Mouse (Mus musculus): ENCODE measurements around the gene Mrps26.
"Not testable (repeated sequence)": the region's sequence is repeated elsewhere in the genome, so short reads cannot be mapped to it uniquely, and the experiment has no call there.

The Mrps26 gene

GRCm38 (mm10) chr2:130563212-130564055 lies at the start of gene Mrps26:
Gene Mrps26, plus strand, starts transcription at chr2:130563742.
- peak; percentile 92 for DNase-seq (ENCODE audit: extremely low spot score)

GRCm38 (mm10) chr2:130513907-130514306 lies 49.6 kb upstream of the Mrps26 start:
- no peak for DNase-seq (ENCODE audit: extremely low spot score)

- DNase-seq (ENCODE audit: extremely low spot score): no peak
These were observed 47.8 kb upstream of the Mrps26 start for GRCm38 (mm10) chr2:130515791-130516190.

GRCm38 (mm10) chr2:130521927-130522326 lies 41.6 kb upstream of the Mrps26 start:
- no peak for DNase-seq (ENCODE audit: extremely low spot score)

GRCm38 (mm10) chr2:130525480-130525879 lies 38.1 kb upstream of the Mrps26 start:
- DNase-seq (ENCODE audit: extremely low spot score): not testable (repeated sequence)

GRCm38 (mm10) chr2:130528457-130528856 lies 35.1 kb upstream of the Mrps26 start:
- no peak for DNase-seq (ENCODE audit: extremely low spot score)

- DNase-seq (ENCODE audit: extremely low spot score): no peak
These were observed 34.3 kb upstream of the Mrps26 start for GRCm38 (mm10) chr2:130529290-130529689.

GRCm38 (mm10) chr2:130529925-130530324 lies 33.6 kb upstream of the Mrps26 start:
- DNase-seq (ENCODE audit: extremely low spot score): no peak

GRCm38 (mm10) chr2:130532201-130532600 lies 31.3 kb upstream of the Mrps26 start:
- DNase-seq (ENCODE audit: extremely low spot score): no peak

- no peak for DNase-seq (ENCODE audit: extremely low spot score)
These were observed 28.5 kb upstream of the Mrps26 start for GRCm38 (mm10) chr2:130535017-130535416.

GRCm38 (mm10) chr2:130536890-130537289 lies 26.7 kb upstream of the Mrps26 start:
- no peak for DNase-seq (ENCODE audit: extremely low spot score)

GRCm38 (mm10) chr2:130538876-130539546 lies 24.5 kb upstream of the Mrps26 start:
- DNase-seq (ENCODE audit: extremely low spot score): no peak

- DNase-seq (ENCODE audit: extremely low spot score): no peak
These were observed 23.3 kb upstream of the Mrps26 start for GRCm38 (mm10) chr2:130540266-130540665.

- DNase-seq (ENCODE audit: extremely low spot score): no peak
These were observed 16.6 kb upstream of the Mrps26 start for GRCm38 (mm10) chr2:130546957-130547356.

- DNase-seq (ENCODE audit: extremely low spot score): no peak
These were observed 8.7 kb upstream of the Mrps26 start for GRCm38 (mm10) chr2:130554841-130555240.

- DNase-seq (ENCODE audit: extremely low spot score): no peak
These were observed 7.2 kb upstream of the Mrps26 start for GRCm38 (mm10) chr2:130556292-130556691.

GRCm38 (mm10) chr2:130557462-130557861 lies 6.1 kb upstream of the Mrps26 start:
- no peak for DNase-seq (ENCODE audit: extremely low spot score)

GRCm38 (mm10) chr2:130558015-130558414 lies 5.5 kb upstream of the Mrps26 start:
- DNase-seq (ENCODE audit: extremely low spot score): no peak

GRCm38 (mm10) chr2:130564063-130564462 lies 521 bp downstream of the Mrps26 start:
- DNase-seq (ENCODE audit: extremely low spot score): no peak

- no peak for DNase-seq (ENCODE audit: extremely low spot score)
These were observed 1.4 kb downstream of the Mrps26 start for GRCm38 (mm10) chr2:130564983-130565382.

GRCm38 (mm10) chr2:130568921-130569320 lies 5.4 kb downstream of the Mrps26 start:
- no peak for DNase-seq (ENCODE audit: extremely low spot score)

GRCm38 (mm10) chr2:130569926-130570325 lies 6.4 kb downstream of the Mrps26 start:
- DNase-seq (ENCODE audit: extremely low spot score): no peak

GRCm38 (mm10) chr2:130574960-130575359 lies 11.4 kb downstream of the Mrps26 start:
- DNase-seq (ENCODE audit: extremely low spot score): no peak

All from embryo, embryonic 9.5 days (tissue).